Mouse (Mus musculus): ENCODE measurements around the gene Ildr1. TPM values are rescaled to one million over a fixed set of nuclear protein-coding genes. Genes with fewer than 3 reads are reported as not detected.

Ildr1 gene
- total and polyA plus RNA-seq, 2 experiments from 2014 or later: 0.93 to 1.1 TPM

DNA sequence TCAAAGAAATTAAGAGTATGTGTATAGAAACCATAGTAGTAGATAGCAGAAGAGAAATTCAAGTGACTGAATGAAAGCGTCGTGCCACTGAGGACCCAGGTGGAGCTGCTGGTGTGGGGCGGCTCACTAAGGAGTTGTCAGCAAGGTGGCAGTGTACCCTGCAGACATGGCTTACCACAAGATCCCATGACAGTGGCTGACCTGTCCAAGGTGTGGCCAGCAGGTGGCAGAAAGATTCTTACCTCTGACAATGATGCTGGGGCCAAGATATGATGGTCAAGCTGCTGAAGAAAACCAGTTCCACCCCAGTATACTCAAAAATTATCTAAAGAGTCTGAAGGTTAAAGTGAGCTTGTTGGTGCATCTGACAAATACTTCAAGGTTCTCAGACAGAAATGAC is 41.6 kb downstream of the Ildr1 start:
- Histone ChIP-seq H3K27ac (ENCODE audit: low read depth, low read length) (no peak overlapping the region), H3K9ac (replicated peaks; ENCODE audit: low read length, poor library complexity, severe bottlenecking) (no peak overlapping the region), H3K4me3 (ENCODE audit: low read depth, low read length) (no peak overlapping the region), H3K27me3 (ENCODE audit: insufficient read depth, low read length) (no peaks in the 10 kb centered on the region), H3K9me3 (ENCODE audit: low read length) (no peaks in the 10 kb centered on the region), H3K36me3 (ENCODE audit: insufficient read depth, low read length) (no peaks in the 10 kb centered on the region), H3K4me1 (ENCODE audit: insufficient read depth, low read length) (no peaks in the 10 kb centered on the region), H3K4me2 (ENCODE audit: low read depth, low read length, poor library complexity, severe bottlenecking) (no peak overlapping the region)
- ATAC-seq (ENCODE audit: low FRiP score): no peak
- TF ChIP-seq CTCF (IDR thresholded peaks at IDR 0.05): 0 out of 2 replicates have a peak, but pooled peaks have one; percentile 5
- WGBS: 90% methylated on average over 3 of the region's 3 CpGs
- DNase-seq (ENCODE audit: low spot score): no peak

DNA sequence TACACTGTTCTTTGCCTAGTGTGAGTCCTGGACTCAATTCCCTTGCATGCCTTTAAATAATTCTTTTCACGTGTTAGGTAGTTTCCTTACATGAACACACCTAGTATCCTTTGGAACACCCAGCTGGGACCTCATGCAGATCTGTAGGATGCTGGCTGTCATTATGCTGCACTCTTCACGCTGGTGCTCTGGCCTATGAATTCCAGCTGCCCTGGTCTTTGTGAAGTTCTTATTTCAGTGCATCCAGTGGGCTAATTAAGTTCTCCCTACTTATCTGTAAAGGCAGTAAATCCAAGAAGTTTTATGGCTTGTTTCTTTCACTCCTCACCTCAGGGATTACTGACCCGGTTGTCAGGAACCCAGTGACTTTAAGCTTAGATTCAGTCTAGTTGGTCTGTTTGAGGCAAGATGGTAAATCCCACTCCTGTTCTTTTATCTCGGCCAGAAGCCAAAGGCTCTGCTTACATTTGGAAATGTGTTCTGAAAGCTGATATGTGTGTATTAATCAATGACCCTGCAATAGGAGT is 45.7 kb downstream of the Ildr1 start:
- ATAC-seq (ENCODE audit: low FRiP score) (no peak), DNase-seq (ENCODE audit: low spot score) (no peak)
- no peak overlapping the region for H3K4me2 ChIP-seq (ENCODE audit: low read depth, low read length, poor library complexity, severe bottlenecking)
- no peaks in the 10 kb centered on the region for H3K27me3 ChIP-seq (ENCODE audit: insufficient read depth, low read length)
- TF ChIP-seq CTCF (IDR thresholded peaks at IDR 0.05): no peak
- no peak overlapping the region for H3K27ac ChIP-seq (ENCODE audit: low read depth, low read length)
- 35% methylated on average over 4 of the region's 4 CpGs for WGBS
- H3K9me3 ChIP-seq (ENCODE audit: low read length): no peaks in the 10 kb centered on the region
- H3K4me3 ChIP-seq (ENCODE audit: low read depth, low read length): no peak overlapping the region
- no peaks in the 10 kb centered on the region for H3K36me3 ChIP-seq (ENCODE audit: insufficient read depth, low read length)
- no peak overlapping the region for H3K9ac ChIP-seq (replicated peaks; ENCODE audit: low read length, poor library complexity, severe bottlenecking)
- H3K4me1 ChIP-seq (ENCODE audit: insufficient read depth, low read length): no peaks in the 10 kb centered on the region

DNA sequence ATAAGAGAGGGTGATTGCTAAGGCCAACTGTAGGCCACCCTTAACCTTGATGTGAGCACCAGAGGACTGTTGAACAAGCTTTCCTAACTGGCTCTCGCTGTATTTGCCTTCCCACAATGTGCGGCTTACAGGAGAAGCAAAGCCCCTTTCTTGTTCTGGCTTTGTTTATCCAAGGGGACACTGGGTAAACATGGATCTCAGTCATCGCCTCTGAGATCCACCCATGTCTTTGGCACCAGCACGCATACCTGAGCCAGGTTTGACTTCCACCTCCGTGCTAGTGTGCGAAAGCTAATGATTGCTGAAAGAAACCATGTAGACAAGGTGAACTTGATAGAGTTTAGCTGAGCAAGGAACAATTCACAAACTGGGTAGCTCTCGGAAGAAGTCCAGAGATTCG is 49.8 kb downstream of the Ildr1 start:
- Histone ChIP-seq H3K27me3 (ENCODE audit: insufficient read depth, low read length) (no peaks in the 10 kb centered on the region), H3K9me3 (ENCODE audit: low read length) (no peaks in the 10 kb centered on the region), H3K4me3 (ENCODE audit: low read depth, low read length) (no peak overlapping the region), H3K27ac (ENCODE audit: low read depth, low read length) (no peak overlapping the region), H3K36me3 (ENCODE audit: insufficient read depth, low read length) (no peaks in the 10 kb centered on the region), H3K4me1 (ENCODE audit: insufficient read depth, low read length) (no peaks in the 10 kb centered on the region), H3K4me2 (ENCODE audit: low read depth, low read length, poor library complexity, severe bottlenecking) (no peak overlapping the region), H3K9ac (replicated peaks; ENCODE audit: low read length, poor library complexity, severe bottlenecking) (no peak overlapping the region)
- TF ChIP-seq CTCF (IDR thresholded peaks at IDR 0.05): no peak
- no peak for DNase-seq (ENCODE audit: low spot score)
- WGBS: 92% methylated on average over 8 of the region's 8 CpGs
- ATAC-seq (ENCODE audit: low FRiP score): no peak

DNA sequence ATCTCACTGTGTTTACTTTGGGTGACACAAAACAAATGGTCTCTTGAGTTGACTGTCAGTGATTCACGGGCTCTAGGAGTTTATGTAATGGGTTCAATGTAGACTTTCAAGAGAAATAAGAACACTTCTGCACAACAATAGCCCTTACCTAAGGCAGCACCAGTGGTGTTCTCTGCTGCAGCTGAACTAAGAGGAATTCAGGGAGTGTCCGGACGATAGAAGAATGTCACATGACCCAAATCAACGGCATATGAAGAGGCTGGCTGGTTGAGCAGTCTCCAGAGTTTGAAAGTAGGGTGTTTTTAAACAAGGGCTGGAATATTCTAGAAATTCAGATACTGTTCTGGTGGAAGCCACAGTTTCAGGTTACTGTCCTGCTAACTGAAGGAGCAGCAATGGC is 53.3 kb downstream of the Ildr1 start:
- no peaks in the 10 kb centered on the region for H3K27me3 ChIP-seq (ENCODE audit: insufficient read depth, low read length)
- no peak overlapping the region for H3K4me2 ChIP-seq (ENCODE audit: low read depth, low read length, poor library complexity, severe bottlenecking)
- H3K9ac ChIP-seq (replicated peaks; ENCODE audit: low read length, poor library complexity, severe bottlenecking): no peak overlapping the region
- no peaks in the 10 kb centered on the region for H3K9me3 ChIP-seq (ENCODE audit: low read length)
- ATAC-seq (ENCODE audit: low FRiP score) (no peak), DNase-seq (ENCODE audit: low spot score) (no peak)
- H3K4me3 ChIP-seq (ENCODE audit: low read depth, low read length): no peak overlapping the region
- no peak overlapping the region for H3K27ac ChIP-seq (ENCODE audit: low read depth, low read length)
- 88% methylated on average over 4 of the region's 4 CpGs for WGBS
- no peak for TF ChIP-seq CTCF (IDR thresholded peaks at IDR 0.05)
- no peaks in the 10 kb centered on the region for H3K36me3 ChIP-seq (ENCODE audit: insufficient read depth, low read length)
- no peaks in the 10 kb centered on the region for H3K4me1 ChIP-seq (ENCODE audit: insufficient read depth, low read length)

DNA sequence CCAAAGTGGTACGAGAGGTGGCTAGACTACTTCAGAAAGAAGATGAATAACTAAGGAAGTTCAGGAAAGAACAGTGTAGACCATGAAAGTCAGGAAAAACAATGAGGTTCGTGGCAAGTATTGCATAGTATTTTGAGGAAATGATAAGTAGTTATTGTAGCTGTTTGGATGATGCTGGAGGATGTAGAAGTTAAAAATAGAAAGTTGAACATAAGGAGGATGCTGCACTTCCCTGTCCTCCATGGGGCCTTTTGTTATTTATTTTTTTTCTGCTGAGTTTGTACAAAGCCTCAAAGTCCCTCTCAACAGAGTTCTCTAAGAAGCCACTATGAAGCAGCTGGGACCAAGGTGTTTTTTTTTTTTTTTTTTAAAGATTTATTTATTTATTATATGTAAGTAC is 54.0 kb downstream of the Ildr1 start:
- no peak overlapping the region for H3K4me2 ChIP-seq (ENCODE audit: low read depth, low read length, poor library complexity, severe bottlenecking)
- DNase-seq (ENCODE audit: low spot score): no peak
- TF ChIP-seq CTCF (IDR thresholded peaks at IDR 0.05): no peak
- H3K4me3 ChIP-seq (ENCODE audit: low read depth, low read length): no peak overlapping the region
- H3K9me3 ChIP-seq (ENCODE audit: low read length): no peaks in the 10 kb centered on the region
- H3K4me1 ChIP-seq (ENCODE audit: insufficient read depth, low read length): no peaks in the 10 kb centered on the region
- ATAC-seq (ENCODE audit: low FRiP score): no peak
- 85% methylated on average over 2 of the region's 2 CpGs for WGBS
- H3K9ac ChIP-seq (replicated peaks; ENCODE audit: low read length, poor library complexity, severe bottlenecking): no peak overlapping the region
- no peak overlapping the region for H3K27ac ChIP-seq (ENCODE audit: low read depth, low read length)
- H3K36me3 ChIP-seq (ENCODE audit: insufficient read depth, low read length): no peaks in the 10 kb centered on the region
- H3K27me3 ChIP-seq (ENCODE audit: insufficient read depth, low read length): no peaks in the 10 kb centered on the region

DNA sequence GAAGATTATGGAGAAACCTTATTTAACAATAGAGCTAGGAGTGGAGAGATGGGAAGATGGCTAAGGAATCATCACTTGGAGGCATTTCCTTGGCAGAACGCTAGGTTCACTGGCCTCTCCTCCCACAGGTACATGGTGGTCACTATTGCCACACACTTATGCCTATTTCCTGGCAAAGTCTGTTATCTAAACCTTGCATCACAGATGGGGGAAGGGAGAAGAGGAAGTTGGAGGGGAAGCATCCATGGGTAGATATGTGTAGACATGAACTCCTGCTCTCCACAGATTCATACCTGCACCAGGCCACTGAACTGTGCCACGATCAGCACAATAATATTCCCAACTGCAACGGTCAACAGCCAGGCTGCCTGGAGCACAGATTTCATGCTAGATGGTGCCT is 58.2 kb downstream of the Ildr1 start:
- Histone ChIP-seq H3K4me2 (ENCODE audit: low read depth, low read length, poor library complexity, severe bottlenecking) (no peak overlapping the region), H3K27me3 (ENCODE audit: insufficient read depth, low read length) (no peaks in the 10 kb centered on the region), H3K9me3 (ENCODE audit: low read length) (no peaks in the 10 kb centered on the region), H3K27ac (ENCODE audit: low read depth, low read length) (no peak overlapping the region), H3K36me3 (ENCODE audit: insufficient read depth, low read length) (no peaks in the 10 kb centered on the region), H3K4me1 (ENCODE audit: insufficient read depth, low read length) (no peaks in the 10 kb centered on the region), H3K9ac (replicated peaks; ENCODE audit: low read length, poor library complexity, severe bottlenecking) (no peak overlapping the region), H3K4me3 (ENCODE audit: low read depth, low read length) (no peak overlapping the region)
- DNase-seq (ENCODE audit: low spot score) (no peak), ATAC-seq (ENCODE audit: low FRiP score) (no peak)
- WGBS: 95% methylated on average over 3 of the region's 3 CpGs
- no peak for TF ChIP-seq CTCF (IDR thresholded peaks at IDR 0.05)
